Mouse (Mus musculus) thymus, postnatal 4 days (tissue): Measurements from ENCODE around the gene Serp2.

Experiments
- DNase-seq: peaks from one replicate; pipeline ENCODE4 v3.0.0; 2021

Gene Serp2

GRCm38 (mm10) chr14:76556852-76557208, at the start of gene Serp2:
Serp2 (minus strand) TSS chr14:76556889.
- no peak for DNase-seq

- no peak for DNase-seq
Measured at GRCm38 (mm10) chr14:76605931-76606534, 49.3 kb upstream of the Serp2 start.

- DNase-seq: no peak
Measured at GRCm38 (mm10) chr14:76604012-76604411, 47.3 kb upstream of the Serp2 start.

GRCm38 (mm10) chr14:76601654-76602053, 45.0 kb upstream of the Serp2 start:
- DNase-seq: no peak

- DNase-seq: no peak
Measured at GRCm38 (mm10) chr14:76600391-76600790, 43.7 kb upstream of the Serp2 start.

GRCm38 (mm10) chr14:76599706-76600105, 43.0 kb upstream of the Serp2 start:
- DNase-seq: no peak

GRCm38 (mm10) chr14:76598518-76599216, 42.0 kb upstream of the Serp2 start:
- peak; percentile 35 for DNase-seq

- no peak for DNase-seq
Measured at GRCm38 (mm10) chr14:76597751-76598150, 41.1 kb upstream of the Serp2 start.

GRCm38 (mm10) chr14:76595048-76595859, 38.6 kb upstream of the Serp2 start:
- DNase-seq: no peak

- no peak for DNase-seq
Measured at GRCm38 (mm10) chr14:76594351-76594885, 37.7 kb upstream of the Serp2 start.

GRCm38 (mm10) chr14:76593630-76594193, 37.0 kb upstream of the Serp2 start:
- DNase-seq: no peak

GRCm38 (mm10) chr14:76592721-76593120, 36.0 kb upstream of the Serp2 start:
- no peak for DNase-seq

- DNase-seq: no peak
Measured at GRCm38 (mm10) chr14:76592090-76592489, 35.4 kb upstream of the Serp2 start.

- DNase-seq: no peak
Measured at GRCm38 (mm10) chr14:76590134-76590533, 33.4 kb upstream of the Serp2 start.

- no peak for DNase-seq
Measured at GRCm38 (mm10) chr14:76589671-76590070, 33.0 kb upstream of the Serp2 start.

- DNase-seq: no peak
Measured at GRCm38 (mm10) chr14:76585831-76586405, 29.2 kb upstream of the Serp2 start.

GRCm38 (mm10) chr14:76583985-76584384, 27.3 kb upstream of the Serp2 start:
- no peak for DNase-seq

GRCm38 (mm10) chr14:76581974-76582922, 25.6 kb upstream of the Serp2 start:
- no peak for DNase-seq

GRCm38 (mm10) chr14:76579660-76580061, 23.0 kb upstream of the Serp2 start:
- DNase-seq: no peak

- DNase-seq: no peak
Measured at GRCm38 (mm10) chr14:76577840-76578239, 21.2 kb upstream of the Serp2 start.

GRCm38 (mm10) chr14:76570292-76570691, 13.6 kb upstream of the Serp2 start:
- DNase-seq: no peak
